Mouse (Mus musculus) hindbrain, embryonic 15.5 days (tissue): ENCODE measurements at regions not wholly inside any gene's neighbourhood (a gene's known extent, or its start where the extent isn't known, plus 50 kb on each side); places are given as distances from the start of the nearest gene placed in this dataset.
A peak's percentile ranks its signal among the peaks of the same experiment; 100 is the strongest.

Experiments
- ATAC-seq: fragments of 200-750 bp; cut with Nextera tagmentation; 2 replicates; pipeline ENCODE4 v1.8.0; 2017; ENCODE audit warnings: low read depth, moderate number of reproducible peaks, moderate TSS enrichment; ENCODE audit not compliant: low FRiP score
- H3K27ac ChIP-seq: fragments of 300-500 bp; sonication (generic); replicated peaks from 2 replicates; pipeline ENCODE4 v1.5.1; 2015; ENCODE audit warnings: mild to moderate bottlenecking, inconsistent platforms
- H3K27me3 ChIP-seq: fragments of 300-500 bp; sonication (generic); 2 replicates; pipeline ENCODE4 v1.6.1; 2015; ENCODE audit warnings: control low read depth, inconsistent platforms
- H3K36me3 ChIP-seq: fragments of 300-500 bp; sonication (generic); 2 replicates; pipeline ENCODE4 v1.6.1; 2015; ENCODE audit warnings: control low read depth, inconsistent platforms
- H3K4me1 ChIP-seq: fragments of 300-500 bp; sonication (generic); replicated peaks from 2 replicates; pipeline ENCODE4 v1.6.1; 2015; ENCODE audit warnings: control low read depth, inconsistent platforms
- H3K4me2 ChIP-seq: fragments of 300-500 bp; sonication (generic); 2 replicates; pipeline ENCODE4 v1.6.1; 2015; ENCODE audit warnings: moderate library complexity, mild to moderate bottlenecking, inconsistent platforms
- H3K4me3 ChIP-seq: fragments of 300-500 bp; sonication (generic); 2 replicates; pipeline ENCODE4 v1.5.1; 2015; ENCODE audit warnings: mild to moderate bottlenecking, inconsistent platforms
- H3K9ac ChIP-seq: fragments of 300-500 bp; sonication (generic); 2 replicates; pipeline ENCODE4 v1.6.1; 2015; ENCODE audit warnings: inconsistent platforms
- H3K9me3 ChIP-seq: fragments of 300-500 bp; sonication (generic); 2 replicates; pipeline ENCODE4 v1.6.1; 2016; ENCODE audit warnings: control low read depth, inconsistent platforms
- WGBS: fragments of 180-500 bp; shearing (Covaris S2); methylation state at CpG from one replicate; pipeline ENCODE4 v1.1.7; 2015; 5-methylcytosine and 5-hydroxymethylcytosine counted together

GRCm38 (mm10) chr10:10270297-10270696 lies 201.8 kb downstream of the Adgb start:
- H3K27ac ChIP-seq: no peak overlapping the region
- no peak for ATAC-seq

GRCm38 (mm10) chr10:10252540-10253318 lies 219.4 kb downstream of the Adgb start:
- H3K4me3 ChIP-seq: no peak overlapping the region
- no peaks in the 10 kb centered on the region for H3K9me3 ChIP-seq
- no peak overlapping the region for H3K4me2 ChIP-seq
- H3K27ac ChIP-seq: no peak overlapping the region
- 56% methylated on average over 8 of the region's 8 CpGs for WGBS
- no peaks in the 10 kb centered on the region for H3K36me3 ChIP-seq
- H3K9ac ChIP-seq: no peak overlapping the region
- no peaks in the 10 kb centered on the region for H3K27me3 ChIP-seq
- peak; percentile 61; the same call in 1 of the 2 replicates for ATAC-seq
- no peaks in the 10 kb centered on the region for H3K4me1 ChIP-seq

More at GRCm38 (mm10) chr10:10270297-10270696, 201.8 kb downstream of the Adgb start:
- Histone ChIP-seq H3K27me3 (no peaks in the 10 kb centered on the region), H3K36me3 (no peaks in the 10 kb centered on the region), H3K4me2 (no peak overlapping the region), H3K9ac (no peak overlapping the region), H3K4me3 (no peak overlapping the region), H3K4me1 (no peaks in the 10 kb centered on the region), H3K9me3 (no peaks in the 10 kb centered on the region)
- 85% methylated on average over 2 of the region's 2 CpGs for WGBS

GRCm38 (mm10) chr10:10252136-10252535 lies 220.0 kb downstream of the Adgb start:
- ATAC-seq: no peak
- H3K27me3 ChIP-seq: no peaks in the 10 kb centered on the region
- WGBS: 73% methylated on average over 7 of the region's 7 CpGs
- H3K36me3 ChIP-seq: no peaks in the 10 kb centered on the region
- no peak overlapping the region for H3K9ac ChIP-seq
- no peaks in the 10 kb centered on the region for H3K4me1 ChIP-seq
- no peak overlapping the region for H3K4me2 ChIP-seq
- H3K4me3 ChIP-seq: no peak overlapping the region
- no peaks in the 10 kb centered on the region for H3K9me3 ChIP-seq
- H3K27ac ChIP-seq: no peak overlapping the region

GRCm38 (mm10) chr10:10234894-10235523 lies 237.1 kb downstream of the Adgb start:
- no peak overlapping the region for H3K4me2 ChIP-seq
- H3K4me3 ChIP-seq: no peak overlapping the region
- no peak overlapping the region for H3K9ac ChIP-seq
- no peaks in the 10 kb centered on the region for H3K9me3 ChIP-seq
- no peaks in the 10 kb centered on the region for H3K36me3 ChIP-seq
- 94% methylated on average over 14 of the region's 14 CpGs for WGBS
- no peaks in the 10 kb centered on the region for H3K27me3 ChIP-seq
- no peak for ATAC-seq
- H3K27ac ChIP-seq: no peak overlapping the region
- H3K4me1 ChIP-seq: no peaks in the 10 kb centered on the region

GRCm38 (mm10) chr10:10224582-10225144 lies 247.5 kb downstream of the Adgb start:
- Histone ChIP-seq H3K4me3 (no peak overlapping the region), H3K36me3 (no peaks in the 10 kb centered on the region), H3K9ac (no peak overlapping the region), H3K9me3 (no peaks in the 10 kb centered on the region), H3K27ac (no peak overlapping the region), H3K4me1 (no peaks in the 10 kb centered on the region), H3K27me3 (no peaks in the 10 kb centered on the region), H3K4me2 (no peak overlapping the region)
- 94% methylated on average over 6 of the region's 6 CpGs for WGBS
- no peak for ATAC-seq

GRCm38 (mm10) chr10:10219726-10220125 lies 252.4 kb downstream of the Adgb start:
- Histone ChIP-seq H3K9ac (no peak overlapping the region), H3K27ac (no peak overlapping the region), H3K27me3 (no peaks in the 10 kb centered on the region), H3K9me3 (no peaks in the 10 kb centered on the region), H3K36me3 (no peaks in the 10 kb centered on the region), H3K4me2 (no peak overlapping the region), H3K4me3 (no peak overlapping the region), H3K4me1 (no peaks in the 10 kb centered on the region)
- no peak for ATAC-seq
- WGBS: 91% methylated on average over 4 of the region's 4 CpGs

- WGBS: 32% methylated on average over 3 of the region's 3 CpGs
- no peaks in the 10 kb centered on the region for H3K27me3 ChIP-seq
- H3K27ac ChIP-seq: no peak overlapping the region
- H3K4me3 ChIP-seq: no peak overlapping the region
- no peaks in the 10 kb centered on the region for H3K36me3 ChIP-seq
- no peaks in the 10 kb centered on the region for H3K9me3 ChIP-seq
- H3K4me1 ChIP-seq: no peaks in the 10 kb centered on the region
- H3K9ac ChIP-seq: no peak overlapping the region
- H3K4me2 ChIP-seq: no peak overlapping the region
- ATAC-seq: no peak
Observed at GRCm38 (mm10) chr10:10216892-10217291, 255.2 kb downstream of the Adgb start.

- Histone ChIP-seq H3K9ac (no peak overlapping the region), H3K36me3 (no peaks in the 10 kb centered on the region), H3K27ac (no peak overlapping the region), H3K4me1 (no peaks in the 10 kb centered on the region), H3K9me3 (no peaks in the 10 kb centered on the region), H3K4me2 (no peak overlapping the region), H3K4me3 (no peak overlapping the region), H3K27me3 (no peaks in the 10 kb centered on the region)
- ATAC-seq: no peak
- 45% methylated on average over 5 of the region's 5 CpGs for WGBS
Observed at GRCm38 (mm10) chr10:10215376-10215775, 256.8 kb downstream of the Adgb start.

- no peak overlapping the region for H3K9ac ChIP-seq
Observed at GRCm38 (mm10) chr10:10208354-10208753, 263.8 kb downstream of the Adgb start.

GRCm38 (mm10) chr10:10205805-10206520 lies 266.2 kb downstream of the Adgb start:
- H3K9me3 ChIP-seq: no peaks in the 10 kb centered on the region
- no peak overlapping the region for H3K27ac ChIP-seq
- 70% methylated on average over 7 of the region's 7 CpGs for WGBS
- H3K4me2 ChIP-seq: no peak overlapping the region
- H3K9ac ChIP-seq: no peak overlapping the region
- no peaks in the 10 kb centered on the region for H3K4me1 ChIP-seq
- H3K27me3 ChIP-seq: no peaks in the 10 kb centered on the region
- ATAC-seq: peak; percentile 54; the same call in 1 of the 2 replicates
- H3K4me3 ChIP-seq: no peak overlapping the region
- no peaks in the 10 kb centered on the region for H3K36me3 ChIP-seq

More at GRCm38 (mm10) chr10:10208354-10208753, 263.8 kb downstream of the Adgb start:
- no peak for ATAC-seq
- H3K9me3 ChIP-seq: no peaks in the 10 kb centered on the region
- H3K4me1 ChIP-seq: no peaks in the 10 kb centered on the region
- 85% methylated on average over 5 of the region's 5 CpGs for WGBS
- no peak overlapping the region for H3K27ac ChIP-seq
- no peaks in the 10 kb centered on the region for H3K36me3 ChIP-seq
- no peak overlapping the region for H3K4me3 ChIP-seq
- H3K27me3 ChIP-seq: no peaks in the 10 kb centered on the region
- no peak overlapping the region for H3K4me2 ChIP-seq

- no peaks in the 10 kb centered on the region for H3K36me3 ChIP-seq
- 81% methylated on average over 7 of the region's 7 CpGs for WGBS
- H3K9ac ChIP-seq: no peak overlapping the region
- H3K9me3 ChIP-seq: no peaks in the 10 kb centered on the region
- no peak for ATAC-seq
- H3K4me1 ChIP-seq: no peaks in the 10 kb centered on the region
- H3K27me3 ChIP-seq: no peaks in the 10 kb centered on the region
- H3K4me2 ChIP-seq: no peak overlapping the region
- H3K4me3 ChIP-seq: no peak overlapping the region
- no peak overlapping the region for H3K27ac ChIP-seq
Observed at GRCm38 (mm10) chr10:10203982-10204381, 268.1 kb downstream of the Adgb start.

GRCm38 (mm10) chr10:10190308-10190707 lies 281.8 kb downstream of the Adgb start:
- H3K9me3 ChIP-seq: no peaks in the 10 kb centered on the region
- no peak overlapping the region for H3K4me3 ChIP-seq
- H3K9ac ChIP-seq: no peak overlapping the region
- no peak overlapping the region for H3K4me2 ChIP-seq
- no peak for ATAC-seq
- no peaks in the 10 kb centered on the region for H3K36me3 ChIP-seq
- H3K27ac ChIP-seq: no peak overlapping the region
- no peaks in the 10 kb centered on the region for H3K27me3 ChIP-seq
- H3K4me1 ChIP-seq: 0 out of 2 replicates have a peak, but pooled peaks cover 6% of the 10 kb centered on the region
- 97% methylated on average over 2 of the region's 2 CpGs for WGBS
